14 mouse cellular contexts compared by ENCODE assay signal in the genomic region with DNA sequence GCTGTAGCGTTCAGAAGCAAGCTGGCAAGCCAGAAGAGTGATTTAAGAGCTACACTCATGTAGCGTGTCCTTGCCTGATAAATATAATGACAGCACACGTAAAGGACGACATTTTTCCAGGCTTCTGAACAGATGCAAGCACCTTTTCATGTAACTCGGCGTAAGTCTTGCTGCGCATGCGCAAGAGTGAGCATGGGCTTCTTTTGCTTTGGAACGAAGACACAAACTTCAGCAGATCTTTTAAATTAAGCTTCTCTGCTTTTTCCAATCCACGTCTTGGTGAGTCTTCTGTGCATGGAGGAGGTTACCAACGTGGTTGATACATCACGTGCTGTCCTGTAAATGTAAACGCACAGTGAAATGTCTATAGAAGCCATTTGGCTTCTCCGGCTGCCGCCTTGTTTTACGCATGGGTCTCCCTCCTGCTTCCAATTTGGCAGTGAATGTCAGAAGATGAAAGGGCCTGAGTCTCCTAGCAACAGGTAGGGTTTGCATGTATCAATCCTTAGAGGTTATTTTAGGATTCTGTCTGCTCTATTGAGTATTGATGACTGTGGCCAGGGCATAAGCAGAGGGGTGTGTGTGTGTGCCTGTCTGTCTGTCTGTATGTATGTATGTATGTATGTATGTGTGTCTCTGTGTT.
DNase-seq lines count a peak whose midpoint lies in the region; ATAC-seq lines count a peak whose summit lies in the region.
"Had no signal": no experiment of that assay in that cellular context is flagged by ENCODE, and none has a peak within 500 bp of the region (broad histone marks: within the 10 kb centered on the region; RNA-seq: fewer than 3 reads in every experiment).

No protein-coding gene starts in this region.

- DNase-seq in layer of hippocampus, adult 11-12 months (ENCODE audit: low spot score) = peak; percentile 59
- DNase-seq in layer of hippocampus, postnatal 25 days (ENCODE audit: extremely low spot score in 1 of 2, low spot score in 1 of 2) = no peak
- DNase-seq in left cerebral cortex, adult 18-20 months (ENCODE audit: low spot score in 2 of 2) = peak; percentile 48 to 64
- DNase-seq in right cerebral cortex, postnatal 25 days = peak; percentile 56
- no peak for DNase-seq in gastrocnemius, postnatal 25 days
- no peak for DNase-seq in spleen, adult 12 weeks (ENCODE audit: low spot score)
- DNase-seq: cerebellum, adult 9-10 months; kidney, adult 18-20 months; lung, postnatal 36 days; retina, postnatal 1 day; thymus, postnatal 36 days had no signal

- peak; percentile 72 for ATAC-seq in frontal cortex, adult (ENCODE audit: low TSS enrichment)
- ATAC-seq in activated CD4-positive, CD25-positive, alpha-beta regulatory T cell, adult 4 months = no peak
- ATAC-seq: midbrain, embryonic 16.5 days had no signal

Comparison
In these comparisons a context has a peak if more than half of its experiments do, and no peak if none do; other contexts are left out.
1. DNase-seq: peak in layer of hippocampus, adult 11-12 months (single experiment), left cerebral cortex, adult 18-20 months (2 of 2) and right cerebral cortex, postnatal 25 days (single experiment); none in layer of hippocampus, postnatal 25 days (0 of 2), gastrocnemius, postnatal 25 days (single experiment) and spleen, adult 12 weeks (single experiment).